Mouse (Mus musculus) common myeloid progenitor, adult 5-6 weeks (primary cell): Measurements from ENCODE around the gene Slc4a8. TPM values are rescaled to one million over a fixed set of nuclear protein-coding genes. Genes with fewer than 3 reads are reported as not detected.
A peak's percentile ranks its signal among the peaks of the same experiment; 100 is the strongest.

Experiments used
- ATAC-seq: replicated peaks from 2 replicates; pipeline ENCODE4 v1.8.0; 2016; ENCODE audit warnings: low read depth, mild to moderate bottlenecking, moderate TSS enrichment, inconsistent platforms; ENCODE audit not compliant: poor library complexity, severe bottlenecking
- total RNA-seq: library from RNA; stranded (forward); fragments of 200-1000, 187-1606 nt; gene quantifications from 2 replicates; pipeline ENCODE4 v1.2.3, GENCODE M21; 2017

Slc4a8 gene
- total RNA-seq, 1 experiment from 2014 or later, result 12.6 TPM

- ATAC-seq, result peak; percentile 59
Measured at GRCm38 (mm10) chr15:100738351-100738781, 23.2 kb upstream of the Slc4a8 start.

DNA sequence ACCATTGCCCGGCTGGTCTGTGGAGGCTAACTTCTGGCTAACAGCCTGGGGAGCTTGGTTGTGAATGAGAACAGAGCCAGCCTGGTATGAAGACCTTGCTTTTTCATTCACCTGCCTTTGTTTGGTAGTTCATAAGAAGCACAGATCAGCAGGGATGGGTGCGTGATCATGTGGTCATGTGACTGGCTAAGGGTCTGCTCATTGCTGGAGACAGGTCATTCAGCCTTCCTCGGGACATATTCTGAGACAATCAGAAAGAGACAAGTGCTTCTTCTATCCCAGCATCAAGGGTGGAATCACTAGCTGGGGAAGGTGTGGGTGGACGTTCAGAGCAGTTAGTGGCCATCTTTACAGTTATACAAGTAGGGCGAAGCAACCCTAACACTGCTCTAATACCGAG is 22.1 kb upstream of the Slc4a8 start:
- ATAC-seq, result no peak

DNA sequence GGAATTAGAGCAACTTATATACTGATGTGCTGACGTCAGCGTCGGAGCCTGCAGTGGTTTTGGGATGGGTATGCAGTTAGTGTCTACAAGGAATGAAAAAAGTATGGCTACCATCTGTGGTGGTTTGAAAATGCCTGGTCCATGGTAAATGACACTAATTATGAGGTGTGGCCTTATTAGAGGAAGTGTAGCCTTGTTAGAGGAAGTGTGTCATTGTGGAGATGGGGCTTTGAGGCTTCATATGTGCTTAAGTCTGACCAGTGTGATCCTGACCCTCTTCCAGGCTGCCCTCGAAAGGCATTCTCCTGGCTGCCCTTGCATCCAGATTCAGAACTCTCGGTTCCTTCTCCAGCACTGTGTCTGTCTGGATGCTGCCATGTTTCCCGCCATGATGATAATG is 18.3 kb upstream of the Slc4a8 start:
- no peak for ATAC-seq

DNA sequence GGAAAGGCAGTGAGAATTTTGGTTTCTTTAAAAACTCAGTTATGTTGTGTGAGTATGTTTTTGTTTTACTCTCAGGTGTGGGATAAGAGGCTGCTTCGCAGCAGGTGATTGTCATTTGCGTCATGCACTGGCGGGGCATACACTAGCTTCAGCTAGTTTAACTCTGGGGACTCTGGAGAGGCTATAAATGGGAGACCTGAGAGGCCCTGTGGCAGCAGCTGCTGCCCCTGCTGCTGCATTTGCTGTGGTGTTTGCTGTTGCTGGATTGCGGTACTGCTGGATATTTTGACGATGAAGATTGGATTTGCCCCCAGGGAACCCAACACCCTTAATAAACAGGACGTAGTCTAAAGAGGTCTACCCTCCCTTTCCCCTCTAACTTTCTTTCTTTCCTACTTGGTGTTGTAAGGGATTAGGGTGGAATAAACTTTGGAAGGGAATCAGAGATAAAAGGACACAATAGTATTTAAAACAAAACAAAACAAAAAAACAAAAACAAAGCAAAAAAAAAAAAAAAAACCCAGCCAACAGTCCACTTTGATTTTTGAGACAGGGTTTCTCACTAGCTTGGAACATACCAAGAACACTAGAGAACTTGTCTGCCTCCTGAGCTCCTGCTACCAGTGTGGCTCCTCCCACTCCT is 14.9 kb upstream of the Slc4a8 start:
- ATAC-seq, result no peak

- peak; percentile 81 for ATAC-seq
Measured at GRCm38 (mm10) chr15:100747121-100747963, 14.2 kb upstream of the Slc4a8 start.

DNA sequence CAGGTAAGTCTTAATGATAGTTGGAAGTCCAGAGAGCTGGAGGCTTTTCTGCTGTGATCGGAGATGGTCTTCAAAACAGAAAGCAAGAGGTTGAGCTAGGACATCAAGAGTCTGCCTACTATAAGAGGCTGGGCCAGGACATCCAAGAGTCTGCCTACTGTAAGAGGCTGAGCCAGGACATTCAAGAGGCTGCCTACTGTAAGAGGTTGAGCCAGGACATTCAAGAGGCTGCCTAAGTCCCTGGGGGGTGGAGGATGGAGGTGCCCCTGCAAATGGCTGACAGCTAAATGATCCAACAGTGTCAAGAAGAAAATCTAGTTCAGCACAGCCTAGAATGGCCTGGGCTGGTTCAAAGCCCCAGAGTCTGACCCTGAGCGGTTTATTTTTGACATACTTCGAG is 13.0 kb upstream of the Slc4a8 start:
- ATAC-seq, result no peak

DNA sequence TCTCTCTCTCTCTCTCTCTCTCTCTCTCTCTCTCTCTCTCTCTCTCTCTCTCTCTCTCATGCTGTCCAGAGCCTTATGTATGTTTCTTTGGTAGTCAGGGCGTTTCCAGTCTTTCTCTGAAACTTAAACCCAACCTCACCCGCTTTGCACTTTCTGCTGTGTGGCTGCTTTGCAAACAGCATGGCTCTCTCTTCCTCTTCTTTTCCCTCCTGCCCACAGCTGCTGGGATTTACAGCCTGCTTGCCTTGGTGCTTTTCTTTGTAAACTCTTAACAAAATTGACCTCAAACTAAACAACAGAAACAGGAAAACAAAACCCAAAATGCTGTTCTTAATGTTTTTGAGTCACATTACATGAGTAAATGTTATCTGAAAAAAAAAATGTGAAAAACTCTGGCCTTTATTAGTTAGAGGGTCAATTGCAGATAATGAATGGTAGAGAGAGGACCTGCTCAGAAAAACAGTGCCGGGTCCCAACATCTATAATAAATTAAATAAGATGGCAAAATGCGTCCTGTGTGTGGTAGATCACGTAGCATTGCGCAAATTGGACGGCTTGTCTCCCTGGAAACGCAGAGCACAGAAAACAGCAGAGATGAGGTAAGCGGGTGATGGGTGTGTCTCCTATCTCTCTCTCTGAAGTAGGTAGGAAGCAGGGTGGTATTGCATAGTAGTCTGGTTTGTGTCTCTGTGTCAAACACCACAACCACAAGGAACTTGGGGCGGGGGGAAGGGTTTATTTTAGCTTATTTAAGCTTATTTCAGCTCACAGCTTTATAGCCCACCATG is 11.6 kb upstream of the Slc4a8 start:
- peak; percentile 61 for ATAC-seq

DNA sequence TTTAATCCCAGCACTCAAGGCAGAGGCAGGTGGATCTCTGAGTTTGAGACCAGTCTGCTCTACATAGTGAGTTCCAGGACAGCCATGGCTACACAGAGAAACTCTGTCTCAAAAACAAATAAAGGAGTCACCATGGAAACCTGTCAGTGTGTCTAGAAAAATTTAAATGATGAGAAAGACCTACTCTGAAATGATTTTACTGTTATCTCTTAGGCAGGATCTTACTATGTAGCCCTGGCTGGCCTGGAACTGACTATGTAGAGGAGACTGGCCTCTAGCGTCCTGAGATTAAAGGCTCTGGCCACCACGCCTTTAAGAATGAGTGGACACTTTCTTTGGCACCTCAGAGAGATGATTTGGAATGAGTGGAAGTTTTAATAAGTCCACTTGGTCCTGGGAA is 9.1 kb upstream of the Slc4a8 start:
- no peak for ATAC-seq

DNA sequence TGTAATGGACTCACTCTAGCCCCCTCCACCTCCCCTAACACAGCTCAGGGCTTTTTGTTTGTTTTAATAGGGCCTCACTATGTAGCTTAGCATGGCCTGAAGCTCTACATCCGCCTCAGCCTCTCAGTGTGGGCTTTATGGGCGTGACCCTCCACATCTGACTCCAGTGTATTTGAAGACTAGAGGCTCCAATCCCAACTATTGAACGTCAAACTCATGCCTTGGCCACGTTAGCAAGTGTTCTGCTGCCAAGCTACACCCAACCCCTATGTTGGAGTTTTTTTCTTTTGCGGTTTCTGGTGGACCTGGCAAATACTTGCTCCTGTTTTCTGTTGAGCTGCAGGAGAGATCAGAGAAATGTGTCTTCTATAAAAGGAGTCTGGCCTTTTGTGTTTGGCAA is 8.5 kb upstream of the Slc4a8 start:
- ATAC-seq, result no peak

DNA sequence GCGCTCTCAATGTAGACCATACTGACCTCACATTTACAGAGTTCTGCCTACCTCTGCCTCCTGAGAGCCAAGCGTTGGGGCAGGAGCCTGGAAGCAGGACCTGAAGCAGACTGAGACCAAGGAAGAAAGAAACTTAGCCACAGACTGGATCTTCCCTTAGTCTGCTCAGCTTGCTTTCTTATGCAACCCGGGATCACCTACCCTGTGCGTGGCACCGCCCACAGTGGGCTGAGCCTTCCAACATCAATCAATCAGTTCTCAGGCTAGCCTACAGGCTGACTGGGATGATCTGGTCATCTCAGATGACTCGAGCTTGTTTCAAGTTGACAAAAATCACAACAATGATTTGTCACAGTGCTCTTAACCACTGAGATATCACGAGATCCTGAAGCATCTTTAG is 7.5 kb upstream of the Slc4a8 start:
- no peak for ATAC-seq

DNA sequence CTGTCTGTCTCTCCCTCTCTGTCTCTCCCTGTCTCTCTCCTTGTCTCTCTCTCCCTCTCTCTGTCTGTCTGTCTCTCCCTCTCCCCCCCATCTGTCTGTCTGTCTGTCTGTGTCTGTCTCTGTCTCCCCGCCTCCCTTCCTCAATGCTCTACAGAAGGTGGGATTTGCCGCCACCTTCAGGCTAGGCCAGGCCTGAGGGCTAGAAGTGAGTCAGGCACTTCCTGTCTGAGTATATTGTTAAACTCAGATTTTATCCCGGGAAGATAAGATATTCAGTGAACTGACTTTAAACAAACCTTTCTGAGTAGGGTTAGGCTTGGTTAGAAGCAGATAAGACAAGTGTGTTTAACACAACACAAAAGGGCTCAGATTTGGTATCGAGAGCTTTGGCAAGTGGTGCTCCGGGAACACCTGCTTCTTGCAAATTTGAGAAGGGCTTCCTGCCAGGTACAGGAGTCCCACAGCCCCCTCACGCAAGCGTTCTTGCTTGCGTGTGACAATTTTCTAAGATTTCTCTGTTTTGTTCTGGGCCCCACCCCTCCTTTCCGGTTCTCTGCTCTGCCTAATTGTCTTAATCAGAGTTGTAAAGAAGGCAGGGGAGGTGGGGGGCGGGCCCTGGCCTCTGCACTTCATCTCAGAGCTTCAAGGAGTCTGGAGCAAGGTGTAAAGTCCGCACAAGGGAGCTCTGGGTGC is 6.6 kb upstream of the Slc4a8 start:
- peak; percentile 54 for ATAC-seq

GRCm38 (mm10) chr15:100755498-100755859 is 6.1 kb upstream of the Slc4a8 start:
- no peak for ATAC-seq

DNA sequence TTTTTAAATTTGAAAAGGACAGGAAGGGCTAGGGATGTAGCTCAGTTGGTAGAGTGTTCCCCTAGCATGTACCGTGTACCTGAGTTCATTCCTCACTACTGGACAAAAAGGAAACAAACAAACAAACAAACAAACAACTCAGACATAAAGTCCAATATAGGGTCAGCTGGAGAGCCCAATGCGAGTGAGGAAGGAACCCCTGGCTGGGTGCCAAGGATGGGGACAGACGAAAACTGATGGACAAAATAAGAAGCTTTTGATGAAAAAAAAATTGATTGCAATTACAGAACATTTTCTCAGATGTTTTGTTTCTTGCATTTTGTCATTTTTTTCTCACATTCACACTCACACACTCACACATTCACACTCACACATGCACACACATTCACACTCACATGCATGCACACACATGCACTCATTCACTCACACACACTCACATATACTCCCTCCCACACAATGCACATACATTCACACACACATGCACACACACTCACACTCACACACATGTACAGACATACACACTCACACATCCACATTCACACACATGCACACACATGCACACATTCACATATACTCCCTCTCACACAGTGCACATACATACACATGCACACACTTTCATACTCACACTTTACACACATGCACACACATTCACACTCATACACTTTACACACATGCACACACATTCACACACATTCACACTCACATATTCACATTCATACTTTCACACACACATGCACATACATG is 5.5 kb upstream of the Slc4a8 start:
- no peak for ATAC-seq

DNA sequence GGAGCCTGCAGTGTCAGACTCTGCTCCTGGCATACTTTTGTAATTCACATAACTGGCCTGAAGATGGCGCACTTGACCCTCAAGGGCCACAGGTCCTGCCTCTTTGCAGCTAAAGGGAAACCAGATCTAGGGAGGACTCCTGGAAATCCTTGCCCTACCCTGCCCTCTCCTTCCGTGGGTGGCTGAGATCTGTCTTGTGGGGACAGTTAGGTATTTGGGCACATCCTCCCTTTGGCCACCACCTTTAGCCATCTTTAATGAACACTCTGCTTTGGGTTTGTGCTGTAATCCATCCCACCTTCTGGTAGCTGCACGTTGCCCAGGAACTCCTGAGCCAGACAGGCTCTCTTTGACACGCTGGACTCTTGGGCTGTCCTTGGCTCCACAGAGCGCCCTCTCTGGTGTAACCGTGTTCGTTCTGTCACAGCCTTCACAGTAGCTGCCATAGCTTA is 4.0 kb upstream of the Slc4a8 start:
- peak; percentile 60 for ATAC-seq

DNA sequence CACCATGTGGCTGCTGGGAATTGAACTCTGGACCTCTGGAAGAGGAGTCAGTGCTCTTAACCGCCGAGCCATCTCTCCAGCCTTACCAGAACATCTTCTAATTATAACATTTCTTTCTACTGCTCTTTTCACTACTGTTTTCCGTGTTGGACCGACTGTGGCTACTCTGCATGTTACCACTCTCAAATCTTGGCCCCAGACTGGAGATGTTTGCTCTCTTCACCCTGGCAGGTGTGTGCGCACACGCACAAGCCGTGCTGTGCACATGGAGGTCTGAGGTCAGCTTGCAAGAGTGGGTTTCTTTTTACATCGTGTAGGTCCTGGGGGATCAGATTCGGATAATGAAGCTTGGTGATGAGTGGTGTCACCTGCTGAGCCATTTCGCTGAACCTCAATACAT is 2.3 kb upstream of the Slc4a8 start:
- ATAC-seq, result no peak

DNA sequence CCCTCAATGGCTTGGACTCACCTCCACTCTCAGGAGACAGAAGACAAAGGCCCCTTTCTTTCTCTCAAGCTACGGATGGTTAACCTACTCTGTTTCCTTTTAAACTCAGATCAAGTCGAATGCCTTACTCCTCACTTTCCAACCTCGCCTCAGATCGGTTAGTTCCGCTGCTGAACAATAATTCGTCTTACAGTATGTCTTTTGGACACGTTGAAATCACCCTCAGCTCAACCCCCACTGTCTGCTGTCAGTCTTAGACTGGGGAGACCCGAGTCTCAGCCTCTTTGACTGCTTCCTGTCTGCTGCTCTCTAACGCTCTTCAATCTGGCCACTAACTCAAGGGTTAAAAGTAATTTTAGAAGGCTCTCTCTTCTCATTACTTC is 520 bp upstream of the Slc4a8 start:
- no peak for ATAC-seq

GRCm38 (mm10) chr15:100762649-100763048 is 1.1 kb downstream of the Slc4a8 start:
- ATAC-seq, result no peak

GRCm38 (mm10) chr15:100764163-100764951 is 2.8 kb downstream of the Slc4a8 start:
- no peak for ATAC-seq

DNA sequence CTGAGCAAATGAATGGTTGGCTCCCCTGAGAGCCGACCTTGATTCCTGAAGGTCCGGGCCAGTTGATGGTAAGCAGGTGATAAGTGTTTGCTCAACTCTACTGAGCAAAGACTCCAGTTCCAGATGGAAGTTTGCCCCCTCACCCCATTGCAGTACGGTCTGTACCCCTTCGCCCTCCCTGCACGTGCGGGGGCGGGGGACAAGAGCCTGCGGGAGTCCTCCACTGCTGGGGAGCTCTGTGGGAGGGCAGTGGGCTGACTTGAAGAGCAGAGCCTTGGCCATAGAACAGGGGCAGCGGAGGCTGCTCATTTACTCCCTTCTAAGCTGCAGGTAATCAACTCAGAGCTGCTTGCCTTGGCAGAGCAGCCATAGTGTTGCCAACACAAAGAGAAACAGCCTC is 5.3 kb downstream of the Slc4a8 start:
- ATAC-seq, result no peak
